Mouse (Mus musculus) cerebellum, postnatal 10 days (tissue): Measurements from ENCODE around the gene Gm20388.

Experiments used
- DNase-seq, 2 experiments: peaks; one replicate each; pipeline ENCODE4 v3.0.0; 2021; ENCODE audit warnings: mixed read lengths in 2 of 2

Gene Gm20388

DNA sequence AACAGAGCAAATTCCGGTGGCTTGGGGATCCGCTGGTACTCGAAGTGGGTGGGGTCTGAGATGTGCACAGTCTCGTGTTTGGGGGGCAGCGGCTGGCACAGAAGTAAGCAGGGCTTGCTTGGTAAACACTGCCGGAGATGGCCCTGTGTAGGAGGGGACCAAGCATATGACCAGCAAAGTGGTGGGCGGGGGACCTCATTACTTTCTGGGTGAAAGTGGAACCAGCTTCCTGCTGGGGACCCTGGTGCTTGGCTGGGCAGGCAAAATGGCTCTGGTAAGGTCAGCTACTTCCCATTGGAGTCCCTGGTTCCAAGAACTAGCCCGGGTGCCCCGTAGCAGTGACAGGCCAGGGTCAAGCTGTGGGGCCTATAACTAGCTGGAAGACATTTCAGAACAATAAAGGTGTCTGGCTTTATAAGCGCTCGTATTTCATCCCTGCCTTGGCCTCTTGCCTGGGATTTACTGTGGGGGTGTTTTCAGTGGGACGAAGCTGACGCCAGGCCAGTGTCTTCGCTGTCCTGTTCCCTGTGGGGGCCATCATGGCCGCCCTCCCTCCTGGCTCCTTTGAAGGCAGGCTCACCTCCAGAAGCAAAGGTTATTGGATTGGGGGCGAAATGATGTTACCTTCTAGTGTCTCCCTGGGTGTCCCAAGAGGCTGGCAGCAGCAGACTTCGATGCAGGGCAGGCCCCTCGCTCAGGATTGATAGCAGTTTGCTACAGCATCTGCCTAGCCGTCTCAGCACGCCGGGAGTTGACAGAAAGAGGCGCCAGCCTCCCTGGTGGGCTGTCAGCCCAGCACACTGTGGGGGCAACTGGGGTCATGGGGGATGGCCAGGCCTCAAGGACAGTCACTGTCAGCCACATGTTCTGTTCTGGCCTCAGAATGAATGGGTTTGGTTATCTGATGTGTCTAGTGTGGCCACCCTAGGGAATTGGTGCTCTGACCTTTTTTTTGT, 466.5 kb downstream of the Gm20388 start:
- DNase-seq: peak in 1 of 2 experiments; percentile 48

DNA sequence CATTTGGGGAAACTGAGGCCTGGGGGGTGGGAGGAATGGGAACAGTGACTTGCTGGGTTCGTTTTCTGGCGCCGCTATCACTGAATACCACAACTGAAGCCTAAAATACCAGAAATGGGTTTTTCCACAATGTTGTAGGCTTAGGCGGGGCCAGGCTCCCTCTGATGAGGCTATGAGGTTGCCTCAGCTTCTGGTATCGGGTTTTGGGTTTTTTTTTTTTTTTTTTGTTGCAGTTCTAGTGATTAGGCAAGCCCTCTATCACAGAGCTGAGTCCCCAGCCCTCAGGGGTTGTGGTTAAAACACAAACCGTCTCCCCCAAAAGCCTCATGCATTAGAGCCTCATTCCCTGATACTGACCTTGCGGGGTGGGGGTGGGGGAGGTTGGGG, 467.2 kb downstream of the Gm20388 start:
- DNase-seq: peak in 1 of 2 experiments; percentile 14

DNA sequence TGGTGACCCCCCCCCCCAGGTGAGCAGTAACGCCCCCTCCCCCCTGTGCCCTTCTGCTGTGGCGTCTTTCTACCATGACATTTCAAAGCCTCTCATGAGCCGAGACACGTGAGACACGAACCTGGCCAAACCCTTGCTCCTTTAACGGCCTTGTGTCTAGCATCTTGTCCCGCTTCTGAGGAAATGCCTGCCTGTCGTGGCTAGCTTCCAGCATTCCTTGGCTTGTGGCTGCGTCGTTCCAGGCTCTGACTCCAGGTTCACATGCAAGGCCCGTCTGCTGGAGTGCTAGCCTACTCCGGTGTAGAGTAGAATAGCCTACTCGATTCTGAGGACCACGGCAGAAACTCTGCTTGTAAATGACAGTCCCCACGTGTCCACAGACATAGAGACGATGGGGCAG, 467.7 kb downstream of the Gm20388 start:
- DNase-seq: peak; percentile 89 to 91

DNA sequence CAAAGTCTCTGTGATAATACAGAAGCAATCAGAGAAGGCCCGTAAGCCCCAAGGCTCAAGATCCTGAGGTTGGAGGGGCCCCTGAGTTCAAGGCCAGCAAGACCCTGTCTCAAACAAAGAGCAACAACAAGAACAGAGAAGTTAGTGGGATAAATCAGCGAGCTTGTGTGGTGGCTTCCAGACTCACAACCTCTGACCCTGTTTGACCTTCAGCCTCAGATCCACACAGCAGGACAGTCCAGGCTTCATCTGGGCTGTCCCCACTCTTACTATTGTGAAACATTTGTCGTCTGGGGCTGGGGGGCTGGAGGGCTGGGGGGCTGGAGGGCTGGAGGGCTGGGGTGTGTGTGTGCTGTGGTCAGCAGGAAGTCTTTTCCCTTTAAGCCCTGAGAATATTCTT, 468.4 kb downstream of the Gm20388 start:
- DNase-seq: no peak

DNA sequence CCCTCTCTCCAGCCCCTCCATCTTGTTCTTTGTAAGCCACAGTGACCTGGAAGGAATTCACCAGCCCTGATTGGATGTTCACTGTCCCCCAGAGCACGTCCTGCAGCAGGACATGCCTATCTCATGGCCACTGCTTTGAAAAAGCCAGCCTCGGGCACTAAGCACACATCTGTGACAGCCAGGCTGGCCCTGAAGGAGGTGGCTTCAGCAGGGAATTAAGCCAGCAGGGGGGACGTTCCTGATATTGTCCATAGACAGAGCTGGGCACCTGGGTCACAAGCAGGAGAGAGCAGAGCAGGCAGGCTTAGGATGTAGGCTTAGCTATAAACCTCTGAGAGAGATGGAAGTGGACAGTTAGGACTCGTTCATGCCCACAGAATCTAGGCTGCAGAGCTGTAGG, 471.2 kb downstream of the Gm20388 start:
- DNase-seq: peak; percentile 66 to 67

DNA sequence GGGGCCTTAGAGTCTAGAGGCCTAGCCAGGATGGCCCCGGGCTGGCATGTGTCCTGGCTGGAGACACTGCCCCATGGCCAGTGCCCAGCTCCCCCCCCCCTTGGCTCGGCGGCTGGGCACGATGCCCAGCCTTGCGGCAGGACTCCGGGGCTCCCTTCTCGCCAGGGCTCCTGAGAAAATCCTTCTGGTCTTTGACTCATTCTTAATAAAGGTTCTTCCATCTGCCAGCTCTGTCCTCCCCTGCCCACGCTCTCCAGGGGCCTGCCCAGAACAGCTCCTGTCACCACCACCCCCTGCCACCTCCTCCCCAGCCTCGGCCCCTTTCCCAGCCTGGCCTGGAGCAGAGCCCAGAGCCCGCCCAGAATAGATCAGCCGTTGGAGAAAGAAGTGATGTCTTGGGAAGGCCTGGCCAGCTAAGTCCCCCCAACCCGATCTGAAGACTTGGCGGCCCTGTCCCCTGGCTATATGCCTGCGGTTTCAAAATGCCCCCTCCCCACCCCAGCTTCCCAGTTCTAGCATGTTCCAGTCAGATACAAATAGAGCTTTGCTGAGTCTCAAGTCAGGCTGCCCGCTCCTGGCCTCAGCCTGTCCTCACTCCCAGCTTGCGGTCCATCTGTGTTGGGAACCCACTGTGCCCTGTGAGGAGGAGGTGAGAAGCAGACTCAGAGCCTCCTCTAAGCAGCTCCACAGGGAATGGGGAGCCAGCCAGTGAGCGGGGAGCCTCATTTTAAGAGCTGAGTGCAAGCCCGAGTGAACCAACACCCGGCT, 472.0 kb downstream of the Gm20388 start:
- peak; percentile 94 to 99 for DNase-seq

DNA sequence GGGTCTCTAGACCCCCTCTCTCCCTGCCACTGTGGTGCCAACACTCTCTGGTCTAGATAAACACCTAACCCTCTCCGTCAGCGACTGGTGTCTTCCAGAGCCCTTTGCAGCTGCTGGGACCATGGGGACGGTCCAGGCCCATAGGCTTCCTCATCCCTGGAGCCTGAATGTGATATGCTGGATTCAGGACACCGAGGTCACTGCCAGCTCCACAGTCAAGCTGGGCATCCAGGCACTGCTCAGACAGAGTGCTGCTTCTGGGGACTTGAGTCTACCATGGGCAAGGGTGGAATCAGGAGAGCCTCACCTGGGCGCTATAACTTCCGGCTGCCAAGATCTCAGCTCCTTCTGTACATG, 472.5 kb downstream of the Gm20388 start:
- no peak for DNase-seq

DNA sequence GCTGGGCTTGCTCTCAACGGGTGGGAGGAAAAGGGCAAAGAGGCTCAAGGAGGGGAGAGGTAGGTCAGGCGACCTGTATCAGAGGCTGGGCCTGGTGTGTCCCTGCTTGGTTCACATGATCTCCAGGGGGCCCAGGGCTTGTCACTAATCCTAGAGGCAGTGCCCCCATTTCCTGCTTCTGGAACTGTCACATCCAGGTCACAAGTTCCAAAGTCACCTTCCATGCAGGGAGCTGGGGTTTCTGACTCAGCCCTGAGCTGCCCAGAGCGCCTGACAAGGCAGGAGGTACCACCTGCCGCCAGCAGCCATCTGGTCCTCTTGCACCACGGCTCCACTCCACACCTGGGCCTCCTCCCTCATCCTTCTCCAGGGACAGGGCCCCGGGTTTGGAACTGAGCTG, 473.1 kb downstream of the Gm20388 start:
- peak in 1 of 2 experiments; percentile 58 for DNase-seq

DNA sequence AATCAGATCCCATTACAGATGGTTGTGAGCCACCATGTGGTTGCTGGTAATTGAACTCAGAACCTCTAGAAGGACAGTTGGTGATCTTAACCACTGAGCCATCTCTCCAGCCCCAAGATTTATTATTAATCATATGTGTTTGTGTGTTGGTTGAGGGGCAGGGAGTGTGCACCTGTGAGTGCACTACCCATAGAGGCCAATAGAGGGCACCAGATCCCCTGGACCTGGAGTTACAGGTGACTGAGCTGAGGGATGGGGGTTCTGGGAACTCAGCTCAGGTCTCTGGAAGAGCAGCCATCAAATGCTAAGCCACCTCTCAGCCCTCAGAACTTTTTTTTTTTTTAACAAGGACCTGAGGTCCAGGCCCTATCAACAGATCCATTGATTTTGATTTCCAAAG, 474.1 kb downstream of the Gm20388 start:
- DNase-seq: no peak

DNA sequence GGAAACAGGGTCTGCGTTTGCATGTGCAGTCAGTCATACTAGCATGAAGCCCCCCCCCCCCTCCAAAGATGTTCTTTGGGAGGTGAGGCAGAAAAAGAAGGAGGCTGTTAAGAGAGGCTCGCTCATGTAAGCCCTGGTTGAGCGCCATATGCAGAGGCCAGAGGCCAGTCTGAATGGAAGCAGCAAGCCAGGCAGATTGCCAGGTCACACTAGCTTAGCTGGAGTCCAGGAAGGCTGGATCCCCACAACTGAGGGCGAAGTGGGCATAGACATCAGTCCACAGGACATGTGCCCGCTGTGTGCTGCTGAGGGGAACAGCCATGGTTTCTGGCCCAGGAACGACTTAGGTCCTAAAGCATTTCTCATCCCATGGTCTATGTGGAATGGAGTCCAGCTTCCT, 477.6 kb downstream of the Gm20388 start:
- DNase-seq: peak in 1 of 2 experiments; percentile 77

DNA sequence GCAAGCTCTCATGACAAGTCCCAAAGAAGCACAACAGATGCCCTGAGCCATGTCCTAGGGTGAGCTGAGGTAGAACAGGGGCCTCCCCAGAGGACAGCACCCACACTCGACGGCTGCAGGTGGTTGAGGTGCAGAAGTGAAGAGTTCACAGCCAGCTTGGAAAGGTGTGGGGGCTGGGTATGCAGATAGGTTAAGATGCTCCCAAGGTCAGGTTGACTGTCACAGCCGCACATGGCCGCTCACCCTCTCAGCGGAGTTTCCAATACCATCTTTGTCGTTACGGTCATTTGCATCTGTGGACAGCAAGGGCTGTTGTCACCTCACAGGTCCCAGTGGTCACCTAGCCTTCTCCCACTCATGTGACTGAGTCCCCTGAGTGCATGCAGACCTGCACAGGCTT, 480.0 kb downstream of the Gm20388 start:
- peak in 1 of 2 experiments; percentile 14 for DNase-seq

DNA sequence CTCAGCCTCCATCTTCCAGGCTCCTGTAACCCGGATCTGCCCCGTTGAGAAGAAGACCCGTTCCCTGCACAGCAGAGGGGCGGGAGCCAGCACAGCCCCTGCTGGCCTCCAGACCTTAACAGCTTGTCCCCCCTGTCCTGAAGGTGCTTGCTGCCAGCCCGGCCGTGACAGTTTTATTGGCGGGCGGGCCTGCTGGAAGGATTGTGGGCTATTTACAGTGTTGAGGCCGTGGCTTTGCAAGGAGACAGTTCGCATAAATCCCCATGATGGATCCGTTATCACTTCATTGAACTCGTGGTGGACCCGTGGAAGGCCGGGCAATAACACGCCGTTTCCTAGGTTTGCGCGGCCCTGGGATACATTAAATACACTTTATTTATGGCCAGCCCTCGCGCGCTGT, 481.2 kb downstream of the Gm20388 start:
- DNase-seq: peak; percentile 63 to 84

DNA sequence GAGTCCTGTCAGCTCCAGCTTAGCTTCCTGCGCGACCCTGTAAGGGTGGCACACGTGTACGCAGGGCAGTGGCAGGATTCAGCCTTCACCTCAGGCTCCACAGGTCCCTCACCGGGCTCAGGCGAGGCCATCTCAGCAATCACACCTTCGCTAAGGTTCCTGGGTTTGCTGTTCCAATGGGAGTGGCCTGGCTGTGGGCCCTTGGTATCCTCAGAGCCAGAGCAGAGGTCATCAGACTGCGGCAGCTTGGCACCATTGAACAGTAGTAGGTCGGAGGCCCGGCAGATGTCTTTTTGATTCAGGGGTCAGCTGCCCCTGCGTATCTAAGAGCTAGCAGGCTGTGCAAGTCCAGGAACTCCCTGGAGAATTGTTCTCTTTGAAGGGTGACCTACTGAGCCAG, 482.4 kb downstream of the Gm20388 start:
- DNase-seq: no peak

DNA sequence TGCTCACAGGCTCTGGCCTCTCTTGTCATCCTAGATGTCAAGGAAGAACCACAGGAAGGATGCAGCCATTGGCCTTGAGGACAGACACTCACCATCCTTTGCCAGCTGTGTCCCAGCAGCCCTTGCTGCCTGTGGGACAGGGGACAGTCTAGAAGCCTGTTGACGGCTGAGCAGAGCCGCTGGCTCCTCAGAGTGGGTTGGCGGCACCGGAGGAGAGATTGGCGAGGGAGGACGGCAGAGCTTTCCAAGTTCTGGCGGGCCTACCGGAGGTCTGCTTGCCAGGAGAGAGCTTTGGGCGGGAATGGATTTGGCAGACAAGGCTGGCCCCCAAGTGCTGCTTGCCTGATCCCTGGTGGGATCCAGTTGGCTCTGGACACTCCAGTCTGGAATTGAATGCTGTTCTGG, 483.2 kb downstream of the Gm20388 start:
- DNase-seq: peak; percentile 79 to 90

DNA sequence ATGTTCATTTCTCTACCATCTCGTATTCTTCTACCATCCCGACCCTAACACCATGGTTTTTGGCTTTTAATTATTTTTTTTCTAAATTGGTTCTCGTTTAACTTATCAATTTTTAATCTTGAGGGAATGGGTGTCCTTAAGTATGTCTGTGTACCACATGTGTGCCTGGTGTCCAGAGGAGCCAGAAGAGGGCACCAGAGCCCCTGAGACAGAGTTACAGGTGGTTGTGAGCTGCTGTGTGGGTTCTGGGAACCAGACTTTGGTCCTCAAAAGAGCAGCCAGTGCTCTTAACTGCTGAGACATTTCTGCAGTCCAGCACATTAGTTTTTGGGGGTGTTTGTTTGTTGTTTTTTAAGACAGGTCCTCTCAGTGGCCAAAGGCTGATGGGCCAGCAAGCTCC, 485.3 kb downstream of the Gm20388 start:
- DNase-seq: no peak

DNA sequence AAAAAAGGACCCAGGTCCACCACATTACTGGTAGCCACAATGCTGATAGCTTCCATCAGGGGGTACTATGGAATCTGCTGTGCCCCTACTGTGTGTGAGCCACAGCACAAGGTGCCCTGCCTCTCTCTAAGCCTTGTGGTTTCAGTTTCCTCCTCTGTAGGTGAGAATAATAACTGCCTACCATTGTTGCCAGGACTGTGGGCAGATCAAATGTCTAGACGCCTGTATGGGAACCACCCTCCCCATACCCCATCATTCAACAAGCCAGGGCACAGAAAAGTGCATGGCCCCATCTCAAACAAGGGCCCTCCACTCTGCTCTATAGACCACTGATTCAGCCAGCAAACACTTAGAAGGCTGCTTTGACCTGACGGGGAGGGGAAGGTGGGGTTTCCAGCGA, 486.1 kb downstream of the Gm20388 start:
- DNase-seq: no peak

DNA sequence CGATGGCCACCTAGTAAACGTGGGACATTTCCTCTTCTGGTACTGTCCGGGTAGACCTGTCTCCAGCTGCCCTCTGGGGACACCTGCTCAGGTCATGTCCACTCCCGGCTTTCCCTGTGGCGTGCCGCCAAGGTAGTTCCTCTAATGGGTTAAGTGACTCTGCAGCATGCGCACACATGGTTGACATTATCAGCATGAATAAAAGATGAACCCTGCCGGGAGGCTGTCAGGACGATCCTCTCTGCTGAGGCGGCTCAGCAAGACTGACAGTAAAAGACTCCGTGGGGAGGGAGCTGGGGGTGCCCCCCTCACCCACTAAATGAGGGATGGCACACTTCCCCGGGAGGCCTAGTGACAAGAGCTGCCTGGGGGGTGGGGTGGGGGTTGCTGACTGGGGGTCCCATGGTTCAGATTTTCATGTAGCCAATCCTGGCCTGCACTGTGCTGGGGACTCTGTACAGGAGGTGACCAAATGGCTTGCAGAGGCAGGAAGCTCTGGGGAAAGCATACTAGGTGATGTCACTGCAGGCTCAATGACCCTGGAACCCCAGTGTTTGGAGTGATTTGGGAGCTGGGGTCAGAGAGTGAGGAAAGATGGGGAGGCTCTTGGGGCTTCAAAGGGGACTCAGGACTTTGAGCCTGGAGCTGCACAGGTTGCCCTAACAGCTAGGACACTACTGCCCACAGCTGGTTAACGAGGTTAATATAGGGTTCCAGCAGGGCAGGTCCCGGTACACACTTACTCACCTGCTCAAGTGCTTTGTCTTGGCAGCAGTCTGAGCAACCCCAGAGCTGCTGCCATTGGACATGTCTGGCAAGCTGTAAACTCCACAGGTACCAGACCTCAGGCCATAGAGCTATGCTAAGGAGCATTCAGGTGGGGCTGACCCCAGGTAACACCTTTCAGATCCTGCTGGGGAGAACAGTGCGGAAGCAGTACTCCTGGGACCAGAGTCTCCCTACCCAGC, 487.1 kb downstream of the Gm20388 start:
- DNase-seq: no peak

DNA sequence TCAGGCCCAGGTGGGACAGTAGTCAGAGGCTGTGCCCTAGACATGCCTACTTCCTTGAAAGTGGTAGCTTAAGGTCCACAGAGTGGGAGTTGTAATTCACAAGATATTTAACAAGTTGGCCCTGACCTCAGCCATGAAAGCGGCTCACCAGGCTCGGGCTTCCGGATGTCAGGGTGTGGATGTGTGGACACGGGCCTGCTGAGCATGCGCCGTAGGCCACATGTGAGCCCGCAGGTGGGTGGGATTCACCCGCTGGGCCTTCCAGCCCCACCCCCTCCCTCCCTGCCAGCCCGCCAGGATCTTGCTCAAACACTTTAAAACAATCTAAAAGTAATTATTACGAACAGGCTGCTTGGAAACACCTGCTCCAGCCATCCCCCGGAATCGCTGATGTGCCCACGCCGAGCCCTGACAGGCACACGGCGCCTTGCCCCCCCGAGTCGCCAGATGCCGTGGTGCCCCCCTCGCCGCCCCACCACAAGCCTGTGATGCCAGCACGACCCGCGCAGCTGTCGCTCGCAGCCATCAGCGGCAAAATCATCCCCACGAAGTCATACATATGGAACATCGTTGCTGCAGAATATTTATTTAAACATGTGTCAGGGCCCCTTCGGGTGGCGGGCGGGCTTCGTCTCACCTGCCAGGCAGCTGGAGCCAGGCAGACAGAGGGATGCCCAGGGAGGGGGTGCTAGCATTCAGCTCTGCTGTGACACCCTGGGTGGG, 488.7 kb downstream of the Gm20388 start:
- DNase-seq: no peak

DNA sequence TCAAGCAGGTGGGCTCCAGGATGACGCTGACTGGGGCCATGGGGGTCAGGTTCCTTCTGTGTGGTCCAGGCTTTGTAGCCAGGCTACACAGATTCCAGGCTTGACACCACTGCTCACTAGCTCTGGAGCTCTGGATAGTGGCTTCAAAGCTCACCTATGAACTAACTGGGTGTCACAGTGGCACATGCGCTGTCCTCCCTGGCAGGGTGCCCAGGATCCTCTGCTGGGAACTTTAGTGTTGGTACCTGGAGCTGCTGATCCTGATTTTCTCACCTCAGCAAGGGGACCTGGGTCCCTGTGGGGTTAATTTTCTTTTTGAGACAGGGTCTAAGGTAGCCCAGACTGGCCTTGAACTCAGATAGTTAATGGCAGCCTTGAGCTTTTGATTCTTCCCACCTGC, 490.6 kb downstream of the Gm20388 start:
- no peak for DNase-seq

DNA sequence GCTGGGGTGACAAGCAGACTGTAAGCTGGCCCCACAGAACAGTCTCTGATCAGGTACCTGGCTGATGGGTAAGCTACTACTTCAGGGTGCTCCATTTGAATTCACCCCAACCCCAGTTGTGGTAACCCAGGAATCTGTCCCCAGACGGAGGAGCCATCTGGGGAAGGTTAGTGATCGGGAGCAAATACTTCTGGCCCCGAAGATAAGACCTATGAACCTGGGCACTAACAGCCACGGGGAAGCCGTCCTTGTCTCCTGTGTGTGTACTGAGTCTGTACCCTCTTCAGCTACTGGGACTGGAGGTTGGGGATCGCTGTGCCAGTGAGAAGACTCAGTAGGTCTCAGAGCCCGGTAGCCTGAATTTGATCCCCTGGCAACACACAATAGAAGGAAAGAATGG, 491.1 kb downstream of the Gm20388 start:
- DNase-seq: no peak

DNA sequence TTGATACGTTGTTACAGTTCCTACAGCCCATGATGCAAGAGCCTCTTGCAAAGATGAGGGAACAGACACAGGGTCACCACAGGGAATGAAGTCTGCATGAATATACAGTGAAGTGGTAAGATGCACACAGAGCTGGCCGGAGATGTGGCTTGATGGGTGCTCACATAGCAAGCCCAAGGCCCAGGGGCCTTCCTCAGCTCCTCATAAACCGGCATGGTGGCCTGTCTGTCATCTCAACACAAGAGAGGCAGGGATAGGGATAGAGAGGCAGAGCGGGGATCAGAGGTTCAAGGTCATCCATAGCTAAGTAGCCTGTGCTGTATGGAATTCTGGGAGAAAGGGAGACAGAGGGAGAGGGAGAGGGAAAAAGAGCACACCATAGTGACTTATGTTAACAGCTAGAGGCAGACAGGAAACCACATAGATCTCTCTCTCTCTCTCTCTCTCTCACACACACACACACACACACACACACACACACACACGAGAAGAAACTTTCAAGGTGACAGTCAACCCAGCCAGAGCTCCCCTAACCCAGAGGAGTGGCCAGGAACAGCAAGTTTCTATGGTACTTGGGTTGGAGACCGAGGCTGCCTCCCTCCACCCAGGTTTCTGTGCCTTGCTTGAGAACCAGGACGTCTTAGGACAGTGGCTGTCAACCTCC, 493.1 kb downstream of the Gm20388 start:
- DNase-seq: no peak
